Mouse (Mus musculus) brain, embryonic 14.5 days (tissue): ENCODE measurements at regions not wholly inside any gene's neighbourhood (a gene's known extent, or its start where the extent isn't known, plus 50 kb on each side); places are given as distances from the start of the nearest gene placed in this dataset.

Experiments
- DNase-seq: peaks from one replicate; pipeline ENCODE4 v3.0.0-alpha.2; 2011; ENCODE audit warnings: low read depth
- CTCF ChIP-seq: fragments of 200-500 bp; IDR thresholded peaks from 2 replicates; pipeline ENCODE4 v1.5.1; 2012; ENCODE audit warnings: inconsistent platforms, mild to moderate bottlenecking, moderate library complexity, borderline replicate concordance; ENCODE audit not compliant: insufficient read depth, insufficient read length; ENCODE audit errors: extremely low read depth
- POLR2A ChIP-seq: fragments of 200-500 bp; IDR thresholded peaks from 2 replicates; pipeline ENCODE4 v1.6.1; 2012; ENCODE audit warnings: mild to moderate bottlenecking, inconsistent platforms, borderline replicate concordance; ENCODE audit not compliant: poor library complexity, insufficient read depth, insufficient read length, severe bottlenecking; ENCODE audit errors: extremely low read depth

- TF ChIP-seq POLR2A = no peak
- no peak for TF ChIP-seq CTCF
- peak; percentile 36 for DNase-seq
Observed at GRCm38 (mm10) chr3:80211323-80212109, 327.2 kb downstream of the Fam198b start.

DNA sequence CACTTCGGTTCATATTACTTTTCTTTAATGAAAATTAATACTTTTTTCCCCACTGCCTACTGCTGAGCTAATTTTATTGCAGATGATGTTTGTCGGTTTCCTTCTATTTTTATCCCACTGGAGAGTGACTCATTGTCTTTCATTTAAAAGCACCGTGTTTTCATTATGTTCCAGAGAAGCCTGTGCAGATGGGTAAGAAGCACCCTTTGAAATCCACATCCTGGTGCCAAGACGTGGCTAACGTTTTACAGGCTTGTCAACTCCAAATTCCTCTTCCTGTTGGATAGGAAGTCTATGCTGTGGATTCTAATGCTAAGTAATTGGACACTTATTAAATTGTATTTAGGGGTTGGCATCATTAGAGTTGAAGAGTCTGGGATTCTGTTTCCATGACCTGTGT is 364.3 kb downstream of the Fam198b start:
- DNase-seq = peak; percentile 65
- no peak for TF ChIP-seq CTCF
- TF ChIP-seq POLR2A = no peak

DNA sequence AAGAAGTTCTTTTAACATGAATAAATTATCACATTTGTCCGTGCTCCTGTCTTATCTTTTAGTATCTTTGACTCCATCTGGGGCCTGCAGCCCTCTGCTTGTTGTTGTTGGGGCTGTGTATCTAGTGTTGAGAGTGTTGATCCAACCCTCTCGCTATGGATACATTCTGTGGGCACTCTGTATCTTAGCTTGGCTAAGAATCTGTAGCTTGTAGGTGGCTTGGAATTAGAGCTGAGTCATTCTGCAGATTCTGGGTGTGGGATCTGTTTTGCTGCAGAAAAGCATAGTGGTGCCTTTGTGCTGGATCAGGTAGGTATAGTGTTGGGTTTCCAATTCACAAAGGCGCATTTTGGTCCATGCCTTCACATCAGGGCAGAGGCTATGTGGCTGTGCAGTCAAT is 365.6 kb downstream of the Fam198b start:
- no peak for TF ChIP-seq CTCF
- no peak for TF ChIP-seq POLR2A

GRCm38 (mm10) chr3:80255304-80255703 is 371.0 kb downstream of the Fam198b start:
- no peak for TF ChIP-seq CTCF
- no peak for TF ChIP-seq POLR2A
- no peak for DNase-seq

More for the DNA sequence above, 365.6 kb downstream of the Fam198b start:
- no peak for DNase-seq

DNA sequence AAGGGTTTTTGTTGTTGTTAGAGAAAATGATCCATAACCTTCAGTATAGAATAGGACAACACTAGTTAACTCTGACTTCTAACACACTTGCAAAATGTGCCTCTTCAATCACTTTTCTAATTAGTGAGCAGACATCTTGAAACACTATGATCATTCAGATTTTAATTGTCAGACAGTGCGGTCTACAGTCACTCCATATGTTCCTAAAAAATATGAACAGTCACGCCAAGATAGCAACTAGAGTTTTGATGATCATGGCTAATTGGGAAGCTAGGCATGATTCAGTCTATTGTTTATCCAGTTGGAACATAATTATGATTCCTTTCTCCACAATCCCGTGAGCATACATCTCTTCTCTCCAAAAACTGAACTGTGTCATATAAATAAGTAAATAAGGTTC is 372.1 kb downstream of the Fam198b start:
- no peak for TF ChIP-seq CTCF
- no peak for TF ChIP-seq POLR2A
- peak; percentile 69 for DNase-seq

DNA sequence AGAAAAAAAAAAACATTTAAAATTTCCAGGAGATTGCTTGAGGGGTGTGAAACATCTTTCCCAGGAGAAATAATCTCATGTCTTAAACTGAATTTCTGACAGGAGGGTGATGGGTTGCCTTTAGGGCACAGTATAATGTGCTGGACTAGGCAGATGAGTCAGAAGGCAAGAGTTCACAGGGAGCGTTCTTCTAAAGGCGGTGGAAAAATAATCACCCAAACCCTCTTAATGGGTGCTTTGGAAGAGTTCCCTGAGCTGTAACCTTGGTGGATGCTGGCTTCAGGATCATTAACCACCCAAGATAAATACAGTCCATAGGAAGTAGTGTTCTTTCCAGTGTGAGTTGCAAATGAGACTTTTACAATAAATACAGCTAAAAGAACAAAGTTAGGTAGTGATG is 378.8 kb downstream of the Fam198b start:
- TF ChIP-seq CTCF (no peak), POLR2A (no peak)
- DNase-seq = peak; percentile 36

GRCm38 (mm10) chr3:80284656-80285055 is 400.3 kb downstream of the Fam198b start:
- no peak for DNase-seq
- TF ChIP-seq POLR2A (no peak), CTCF (no peak)

DNA sequence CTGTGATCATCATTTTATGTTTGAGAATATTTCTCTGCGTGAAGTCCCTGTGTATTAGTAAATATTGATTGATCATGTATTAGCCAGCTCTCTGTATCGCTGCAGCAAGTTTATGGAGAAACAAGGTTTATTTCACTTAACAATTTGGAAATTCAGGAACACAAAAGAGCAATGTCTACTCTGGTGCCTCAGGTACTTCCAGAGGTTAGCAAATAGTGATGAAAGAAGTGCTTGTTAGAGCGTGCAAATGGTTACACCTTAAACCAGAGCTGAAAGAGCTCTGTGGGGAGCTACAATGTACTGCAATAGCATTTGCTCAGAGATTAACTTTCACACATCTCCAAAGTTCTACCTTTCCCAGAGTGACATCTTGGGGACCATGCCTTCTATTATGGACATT is 400.9 kb downstream of the Fam198b start:
- no peak for TF ChIP-seq POLR2A
- no peak for TF ChIP-seq CTCF
- DNase-seq = no peak

- TF ChIP-seq POLR2A (no peak), CTCF (no peak)
- peak; percentile 13 for DNase-seq
Observed at GRCm38 (mm10) chr3:80293485-80293884, 409.2 kb downstream of the Fam198b start.

- TF ChIP-seq CTCF (no peak), POLR2A (no peak)
- DNase-seq = no peak
Observed at GRCm38 (mm10) chr3:80307632-80308031, 423.3 kb downstream of the Fam198b start.

GRCm38 (mm10) chr3:80309931-80310330 is 425.6 kb downstream of the Fam198b start:
- DNase-seq = no peak
- TF ChIP-seq POLR2A = no peak
- no peak for TF ChIP-seq CTCF

GRCm38 (mm10) chr3:80311689-80312088 is 427.4 kb downstream of the Fam198b start:
- no peak for TF ChIP-seq CTCF
- no peak for TF ChIP-seq POLR2A
- no peak for DNase-seq
